Mouse (Mus musculus) gastrocnemius, adult 8-10 months (tissue): Measurements from ENCODE around the gene Gins1. TPM values are rescaled to one million over a fixed set of nuclear protein-coding genes. Genes with fewer than 3 reads are reported as not detected.

Experiments used
- DNase-seq, 2 experiments: peaks; one replicate each; pipeline ENCODE4 v3.0.0; 2022; ENCODE audit warnings: low spot score in 2 of 2
- total RNA-seq, 4 experiments: library from RNA; stranded (reverse); gene quantifications; 2 replicates each; pipeline ENCODE4 v1.2.4; 2022

Gins1 gene
- total RNA-seq, 4 experiments from 2014 or later = 1.6 to 2.7 (median 1.9) TPM

DNA sequence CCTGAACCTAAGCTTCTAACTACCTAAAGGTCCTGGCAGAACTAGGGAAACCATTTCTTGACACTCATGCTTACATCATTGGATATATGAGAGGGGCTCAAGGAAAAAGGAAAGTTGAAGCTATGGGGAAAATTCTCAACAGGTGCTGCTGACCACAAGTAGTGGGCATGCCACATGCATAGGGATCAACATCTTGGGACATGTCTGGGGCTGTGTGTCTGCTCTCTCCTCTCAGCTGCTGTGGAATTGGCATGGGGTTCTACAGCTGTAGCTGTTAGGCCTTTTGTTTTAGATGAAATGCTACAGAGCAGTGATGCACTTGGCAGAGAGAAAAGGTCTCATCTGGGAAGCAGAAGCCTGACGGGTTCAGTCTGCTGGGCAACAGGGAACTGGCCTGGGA is 50.7 kb downstream of the Gins1 start:
- no peak for DNase-seq

DNA sequence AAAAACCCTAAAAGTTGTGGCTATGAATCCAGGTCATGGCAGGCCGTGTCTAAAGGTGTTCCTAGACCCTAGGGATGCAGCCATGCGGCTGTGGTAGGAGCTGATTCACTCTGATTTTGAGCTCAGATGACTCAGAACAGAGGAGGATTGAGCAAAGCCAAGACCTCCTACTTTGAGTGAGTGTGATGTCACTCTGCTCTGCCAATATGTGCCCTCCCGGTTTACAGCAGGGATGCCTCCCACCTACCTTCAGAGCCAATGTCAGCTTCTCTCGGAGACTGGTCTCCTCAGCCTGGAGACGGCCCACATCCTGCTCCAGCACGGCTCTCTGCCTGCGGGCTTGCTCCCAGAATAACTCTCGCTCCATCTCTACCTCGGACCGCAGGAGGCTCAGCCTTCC is 54.3 kb downstream of the Gins1 start:
- no peak for DNase-seq

DNA sequence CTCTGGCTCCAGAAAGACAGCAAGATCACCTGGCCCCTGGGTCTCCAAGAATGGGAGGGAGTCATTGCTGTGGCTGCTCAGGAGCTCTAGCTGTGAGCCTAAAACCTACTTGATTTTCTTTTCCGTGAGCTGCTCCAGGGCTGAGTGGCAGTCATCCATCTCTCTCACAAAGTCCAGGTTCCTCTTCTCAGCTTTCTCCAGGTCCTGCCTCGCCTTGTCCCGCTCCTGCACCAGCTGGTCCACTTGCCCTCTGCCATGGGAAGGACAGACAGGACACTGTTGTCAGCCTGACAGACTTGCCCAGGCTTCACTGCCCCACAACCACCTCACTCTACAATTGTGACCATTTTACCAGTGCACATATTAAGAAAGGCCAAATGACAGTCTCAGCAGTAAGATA is 58.0 kb downstream of the Gins1 start:
- DNase-seq = no peak

- no peak for DNase-seq
Measured at GRCm38 (mm10) chr2:150964641-150965040, 59.4 kb downstream of the Gins1 start.

- DNase-seq = no peak
Measured at GRCm38 (mm10) chr2:150965951-150966350, 60.8 kb downstream of the Gins1 start.

- DNase-seq = no peak
Measured at GRCm38 (mm10) chr2:150967491-150967890, 62.3 kb downstream of the Gins1 start.

DNA sequence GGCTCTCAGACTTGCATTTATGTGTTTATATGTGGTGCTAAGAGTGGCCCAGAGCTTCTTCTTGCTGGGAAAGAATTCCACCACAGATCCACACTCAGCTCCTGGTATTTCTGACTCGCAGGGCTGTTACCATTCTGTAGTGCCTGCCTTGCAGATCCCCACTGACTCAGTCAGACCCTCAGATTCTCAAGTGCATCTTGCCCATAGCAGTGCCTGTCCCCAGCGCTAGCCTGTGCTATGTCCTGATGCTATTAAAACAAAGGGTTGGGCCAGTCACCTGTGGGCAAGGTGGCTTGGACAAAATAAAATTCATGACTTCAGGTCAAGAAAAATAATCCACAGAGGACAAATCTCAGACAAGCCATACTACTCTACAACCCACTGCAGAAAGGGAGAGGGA is 64.0 kb downstream of the Gins1 start:
- no peak for DNase-seq

DNA sequence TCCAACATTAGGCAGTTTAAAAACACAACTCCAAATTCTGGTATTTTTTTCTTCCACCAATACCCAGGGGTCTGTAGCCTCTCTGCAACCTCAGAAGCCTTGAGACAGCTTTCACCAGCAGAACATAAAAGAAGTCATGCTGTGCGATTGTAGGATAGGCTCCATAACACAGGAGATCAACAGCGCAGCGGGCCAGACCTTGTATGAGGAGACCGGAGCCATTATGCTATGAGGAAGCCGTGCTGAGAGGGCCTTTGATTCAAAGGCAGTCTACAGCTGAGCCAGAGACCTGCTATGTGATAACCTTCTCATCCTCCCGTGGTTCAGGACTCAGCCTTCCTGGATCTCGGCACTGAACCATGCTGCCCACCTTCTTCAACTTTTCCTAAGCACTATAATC is 66.7 kb downstream of the Gins1 start:
- DNase-seq = no peak

DNA sequence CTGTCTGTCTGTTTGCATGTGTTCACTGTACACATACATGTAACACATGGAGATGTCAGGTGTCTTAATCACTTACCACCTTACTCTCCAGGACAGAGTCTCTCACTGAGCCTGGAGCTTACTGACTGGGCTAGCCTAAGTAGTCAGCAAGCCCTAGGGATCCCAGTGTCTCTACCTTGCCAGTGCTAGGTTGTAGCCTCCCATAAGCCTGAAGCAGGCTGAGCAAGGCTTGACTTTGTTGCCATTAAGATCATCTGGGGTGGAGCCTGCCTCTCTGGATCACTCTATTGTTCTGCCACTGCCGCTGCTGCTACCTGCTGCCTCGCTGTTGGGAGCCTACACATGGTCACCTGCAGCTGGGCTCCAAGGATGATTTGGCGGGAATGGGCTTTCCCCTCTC is 67.5 kb downstream of the Gins1 start:
- DNase-seq = no peak

- DNase-seq = no peak
Measured at GRCm38 (mm10) chr2:150973401-150974115, 68.4 kb downstream of the Gins1 start.

DNA sequence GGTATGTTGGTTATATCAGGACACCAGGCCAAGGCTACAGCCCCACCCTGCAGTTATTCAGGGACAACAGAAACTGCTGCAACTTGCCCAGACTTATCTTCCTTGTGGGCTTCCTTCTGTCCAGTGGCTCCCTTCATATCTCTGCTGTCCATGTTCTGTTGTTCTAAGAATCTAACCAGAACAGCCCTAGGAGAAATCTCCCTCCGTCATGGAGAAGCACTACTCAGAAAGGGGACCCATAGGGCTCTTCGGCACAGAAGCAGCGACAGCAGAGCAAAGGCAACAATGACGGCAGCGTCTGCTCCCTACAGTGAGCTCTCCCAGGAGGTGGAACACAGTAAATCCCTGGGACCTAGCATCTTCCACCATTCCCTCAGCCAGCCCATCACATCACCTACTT is 71.7 kb downstream of the Gins1 start:
- no peak for DNase-seq

- no peak for DNase-seq
Measured at GRCm38 (mm10) chr2:150977676-150978075, 72.5 kb downstream of the Gins1 start.

DNA sequence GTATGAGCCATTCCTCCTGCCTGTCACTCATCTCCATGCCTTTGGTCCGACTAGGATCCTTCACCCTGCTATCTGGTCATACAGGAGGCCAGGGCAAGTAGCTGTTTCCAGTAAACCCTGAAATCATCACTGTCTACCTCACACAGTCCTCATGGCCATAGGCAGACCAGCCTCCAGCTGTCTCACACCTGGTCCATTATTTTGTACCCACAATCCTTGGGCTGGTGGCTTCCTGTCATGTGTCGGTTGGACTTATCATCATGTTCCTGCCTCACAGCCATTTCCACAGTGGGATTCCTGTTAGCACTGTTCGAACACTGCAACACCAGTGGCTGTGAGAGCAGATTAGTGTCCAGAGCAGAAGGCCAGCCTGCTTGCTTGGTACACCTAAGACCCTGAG is 73.6 kb downstream of the Gins1 start:
- DNase-seq = no peak

DNA sequence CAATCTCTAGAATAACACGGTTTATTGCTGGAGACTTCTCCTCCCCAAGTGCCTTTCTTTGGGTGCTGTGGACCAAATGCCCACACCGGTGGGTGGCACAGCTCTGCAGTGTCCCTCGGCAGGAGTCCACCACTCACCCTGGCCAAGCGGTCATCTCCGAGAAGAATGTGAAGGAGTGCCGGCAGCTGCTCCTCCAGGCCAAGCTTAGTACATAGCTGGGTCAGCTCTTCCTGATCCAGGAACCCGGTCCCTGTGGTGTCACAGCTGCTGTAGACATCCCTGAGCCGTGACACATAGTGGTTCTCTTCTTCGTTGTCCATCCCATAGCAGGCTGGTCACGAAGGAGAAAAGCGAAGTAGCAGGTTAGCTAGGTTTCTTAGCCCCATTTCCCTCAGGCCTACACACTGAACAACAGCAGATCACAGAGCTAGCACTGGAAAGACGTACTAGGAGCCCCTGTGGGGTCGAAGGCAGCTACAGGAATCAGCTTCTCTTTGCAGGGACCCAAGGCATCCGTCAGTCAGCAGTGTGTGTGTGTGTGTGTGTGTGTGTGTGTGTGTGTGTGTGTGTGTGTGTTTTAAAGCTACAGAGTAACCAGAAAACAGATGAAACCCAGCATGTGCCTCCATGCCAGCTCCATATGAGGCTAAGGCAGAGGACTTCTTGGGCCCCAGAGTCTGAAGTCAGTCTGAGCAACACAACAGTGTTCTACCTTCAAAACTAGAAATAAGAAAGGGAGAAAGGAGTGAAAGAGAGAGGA is 74.8 kb downstream of the Gins1 start:
- no peak for DNase-seq

Other genes with a start within 250 kb of the Gins1 start
- gene Acss1, start 236.9 kb upstream of the Gins1 start, total RNA-seq = 10 to 100 TPM; 16.1 to 25.1 (median 18.9) TPM
- gene Vsx1, start 216.0 kb upstream of the Gins1 start, total RNA-seq = not detected
- gene Entpd6, start 156.4 kb upstream of the Gins1 start, total RNA-seq = 1 to 10 TPM; 8.7 to 9.9 (median 9.0) TPM
- gene Pygb, start 118.7 kb upstream of the Gins1 start, total RNA-seq = 1 to 10 TPM; 3.1 to 5.0 (median 3.9) TPM
- gene Abhd12, start 659 bp upstream of the Gins1 start, total RNA-seq = 10 to 100 TPM; 22.0 to 27.5 (median 25.7) TPM
- gene Ninl, start 134.0 kb downstream of the Gins1 start, total RNA-seq = under 1 TPM in 2 of 4 experiments, not detected in 2; 0.22 to 0.65 TPM
- gene Nanp, start 134.0 kb downstream of the Gins1 start, total RNA-seq = 1 to 10 TPM; 2.6 to 3.8 (median 3.2) TPM
- not detected for gene Gm14151, start 186.9 kb downstream of the Gins1 start, total RNA-seq
- gene Gm14147, start 192.8 kb downstream of the Gins1 start, total RNA-seq = not detected